Mouse (Mus musculus) intestine, embryonic 16.5 days (tissue): ENCODE results near the gene Krt4. TPM values are rescaled to one million over a fixed set of nuclear protein-coding genes. Genes with fewer than 3 reads are reported as not detected.

ENCODE experiments used
- microRNA-seq: library from miRNA; unstranded; fragments of <30 nt; microRNA quantifications from one replicate; pipeline ENCODE4, GENCODE M21; 2016
- polyA plus RNA-seq: library from polyadenylated mRNA; unstranded; fragments of >200 nt; fragmentation: Nextera tagmentation; extraction: Ambion mirVana; gene quantifications from 2 replicates; pipeline ENCODE4 v1.2.1, GENCODE M21; 2015

Gene Krt4
- polyA plus RNA-seq, 1 experiment from 2014 or later: 1.0 TPM

Small RNA genes within 50 kb of the gene (microRNA-seq; reads per million reads assigned to microRNA genes)
- not detected for gene Gm44356

Other genes with a start within 250 kb of the Krt4 start
- gene Krt6b, start 244.4 kb downstream of the Krt4 start, polyA plus RNA-seq: not detected in 2 replicates
- 0.07 and 0.39 TPM in 2 replicates for gene Krt6a, start 230.4 kb downstream of the Krt4 start, polyA plus RNA-seq
- 0.13 and 0.34 TPM in 2 replicates for gene Krt5, start 211.8 kb downstream of the Krt4 start, polyA plus RNA-seq
- gene Krt71, start 181.6 kb downstream of the Krt4 start, polyA plus RNA-seq: not detected in 2 replicates
- not detected in 2 replicates for gene Krt72, start 138.3 kb downstream of the Krt4 start, polyA plus RNA-seq
- gene Krt73, start 122.4 kb downstream of the Krt4 start, polyA plus RNA-seq: not detected in 2 replicates
- not detected in 2 replicates for gene Krt2, start 106.6 kb downstream of the Krt4 start, polyA plus RNA-seq
- gene Krt1, start 73.9 kb downstream of the Krt4 start, polyA plus RNA-seq: 0.48 and 0.49 TPM in 2 replicates
- gene Krt77, start 55.0 kb downstream of the Krt4 start, polyA plus RNA-seq: 0.13 TPM in 1 of 2 replicates, not detected in the other
- not detected in 2 replicates for gene Krt76, start 31.8 kb downstream of the Krt4 start, polyA plus RNA-seq
- gene Krt79, start 15.6 kb upstream of the Krt4 start, polyA plus RNA-seq: 0.06 TPM in 1 of 2 replicates, not detected in the other
- 0.07 and 0.17 TPM in 2 replicates for gene Krt78, start 29.6 kb upstream of the Krt4 start, polyA plus RNA-seq
- gene Krt8, start 79.7 kb upstream of the Krt4 start, polyA plus RNA-seq: 1,017 and 1,065 TPM in 2 replicates
- gene Krt18, start 103.4 kb upstream of the Krt4 start, polyA plus RNA-seq: 353 and 370 TPM in 2 replicates
- 112 and 117 TPM in 2 replicates for gene Eif4b, start 149.0 kb upstream of the Krt4 start, polyA plus RNA-seq
- 26.4 and 28.6 TPM in 2 replicates for gene Tns2, start 175.7 kb upstream of the Krt4 start, polyA plus RNA-seq
- 27.5 and 28.0 TPM in 2 replicates for gene Spryd3, start 211.5 kb upstream of the Krt4 start, polyA plus RNA-seq
- gene Igfbp6, start 219.6 kb upstream of the Krt4 start, polyA plus RNA-seq: 11.8 and 11.9 TPM in 2 replicates
- gene Soat2, start 225.8 kb upstream of the Krt4 start, polyA plus RNA-seq: 25.0 and 31.2 TPM in 2 replicates